Mouse (Mus musculus) CH12F3 (cell line): ENCODE results near the gene Tmem151b.

Source experiments
- in situ Hi-C: fragments of 300-500 bp; cut with MboI; formaldehyde crosslinking; loops from 2 replicates; pipeline ENCODE4 v1.14.3; 2020; ENCODE audit warnings: low sequenced_read_pairs

Tmem151b gene

DNA sequence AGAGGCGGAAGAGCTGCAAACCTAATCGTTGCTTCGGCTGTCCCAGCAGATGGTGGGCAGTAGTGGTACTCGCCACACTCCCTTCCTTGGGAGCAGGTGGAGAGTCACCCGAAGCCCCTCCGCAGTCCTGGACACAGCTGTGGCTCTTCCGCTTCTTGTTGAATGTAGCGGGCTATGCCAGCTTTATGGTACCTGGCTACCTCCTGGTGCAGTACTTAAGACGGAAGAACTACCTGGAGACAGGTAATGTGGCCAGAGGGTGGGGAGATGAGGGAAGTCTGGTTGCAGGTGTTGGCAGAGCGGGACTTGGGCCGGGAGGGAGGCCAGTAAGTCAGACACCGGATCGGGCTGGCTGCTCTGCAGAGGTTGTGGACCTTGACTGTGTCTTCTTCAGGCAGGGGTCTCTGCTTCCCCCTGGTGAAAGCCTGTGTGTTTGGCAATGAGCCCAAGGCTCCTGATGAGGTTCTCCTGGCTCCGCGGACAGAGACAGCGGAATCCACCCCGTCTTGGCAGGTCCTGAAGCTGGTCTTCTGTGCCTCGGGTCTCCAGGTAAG is 15.1 kb upstream of the Tmem151b start:
- in situ Hi-C loops = no loop called here

DNA sequence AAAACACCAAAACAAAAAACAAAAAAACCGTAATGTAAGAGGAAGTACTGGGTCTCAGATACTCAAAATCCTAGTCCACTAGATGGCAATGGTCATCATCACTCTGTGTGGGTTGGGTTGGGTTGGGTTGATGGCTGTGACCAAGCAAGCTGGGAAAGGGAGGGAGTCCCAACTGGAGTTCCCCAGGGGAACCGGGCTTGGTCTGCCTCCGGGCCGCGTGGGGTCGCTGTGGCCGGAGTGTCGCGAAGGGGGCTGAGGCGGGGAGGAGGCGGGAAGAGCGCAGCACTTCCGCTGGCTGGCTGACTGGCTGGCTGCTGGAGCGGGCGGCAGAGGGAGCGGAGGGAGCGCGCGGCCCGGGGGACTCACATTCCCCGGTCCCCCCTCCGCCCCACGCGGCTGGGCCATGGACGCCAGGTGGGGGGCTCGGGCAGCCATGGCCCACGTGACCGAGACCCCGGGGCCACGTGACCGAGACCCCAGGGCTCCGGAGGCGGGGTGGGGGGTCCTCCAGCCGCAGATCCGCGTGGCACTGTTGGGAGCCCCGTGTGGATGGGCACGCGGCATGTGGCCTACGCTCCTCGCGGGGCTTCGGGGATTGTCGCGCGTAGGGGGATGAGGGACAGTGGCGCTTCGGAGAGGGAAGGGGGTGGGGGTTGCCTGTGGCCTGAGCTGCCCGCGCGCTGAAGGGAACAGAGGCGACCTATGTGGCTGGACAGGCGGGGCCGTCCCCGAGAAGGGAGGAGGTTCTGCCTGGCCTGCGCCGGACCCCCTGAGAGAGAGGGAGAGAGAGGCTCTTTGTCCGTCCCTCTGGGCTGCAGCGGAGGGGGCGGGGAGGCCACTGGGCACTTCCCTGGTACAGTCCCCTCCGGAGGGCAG is 14.4 kb upstream of the Tmem151b start, which contains the start of gene Slc35b2:
Gene Slc35b2, plus strand, starts transcription at position 220 of the 876 bp plus-strand sequence.
- in situ Hi-C loops = no loop called here

DNA sequence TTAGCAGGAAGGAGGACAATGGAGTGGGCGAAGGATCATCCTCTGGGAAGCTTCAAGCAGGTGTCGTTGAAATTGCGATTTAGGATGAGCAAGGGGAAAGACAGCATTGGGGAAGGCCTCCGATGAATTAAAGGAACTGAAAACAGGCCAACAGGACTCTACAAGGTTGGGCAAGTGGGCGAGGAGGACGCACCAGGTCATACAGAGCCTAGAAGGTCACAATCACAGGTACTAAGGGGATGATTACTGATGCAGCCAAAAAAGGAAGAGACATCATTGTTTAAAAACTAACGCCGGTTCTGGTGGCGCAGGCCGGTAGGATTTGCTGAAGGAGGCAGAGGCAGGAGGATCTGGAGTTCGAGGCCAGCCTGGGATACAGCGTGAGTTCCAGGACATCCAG is 13.7 kb upstream of the Tmem151b start:
- in situ Hi-C loops = no loop called here

DNA sequence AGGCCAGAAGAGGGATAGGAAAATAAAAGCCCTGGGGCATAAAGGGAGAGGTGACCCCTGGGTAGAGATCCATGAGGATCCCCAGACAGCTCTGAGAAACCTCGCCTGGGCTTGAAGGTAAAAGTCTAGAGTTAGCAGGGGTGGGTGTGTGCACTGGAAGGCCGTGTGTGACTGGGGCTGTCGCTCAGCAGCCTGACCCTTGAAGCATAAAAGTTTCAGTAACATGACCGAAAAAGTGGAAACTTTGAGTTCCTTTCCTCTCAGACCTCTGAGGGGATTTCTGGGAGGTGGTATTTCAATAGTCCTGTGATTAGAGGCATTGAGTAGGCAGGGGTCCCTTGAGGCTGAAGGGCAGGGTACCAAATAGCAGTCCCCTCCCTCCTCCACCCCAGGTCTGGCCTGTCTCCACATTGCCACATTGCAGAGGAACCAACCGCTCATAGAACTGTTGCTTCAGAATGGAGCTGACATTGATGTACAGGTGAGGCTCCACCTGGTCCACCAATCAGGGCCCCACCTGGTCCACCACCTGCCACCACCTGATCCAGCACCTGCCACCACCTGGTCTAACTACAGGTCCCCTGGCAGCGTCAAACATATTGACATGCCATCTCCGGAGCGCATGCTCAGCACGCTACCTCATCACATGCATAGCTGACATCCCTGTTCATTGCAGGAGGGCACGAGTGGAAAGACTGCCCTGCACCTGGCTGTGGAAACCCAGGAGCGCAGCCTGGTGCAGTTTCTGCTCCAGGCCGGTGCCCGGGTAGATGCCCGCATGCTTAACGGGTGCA is 10.5 kb upstream of the Tmem151b start:
- in situ Hi-C loops = no loop called here

DNA sequence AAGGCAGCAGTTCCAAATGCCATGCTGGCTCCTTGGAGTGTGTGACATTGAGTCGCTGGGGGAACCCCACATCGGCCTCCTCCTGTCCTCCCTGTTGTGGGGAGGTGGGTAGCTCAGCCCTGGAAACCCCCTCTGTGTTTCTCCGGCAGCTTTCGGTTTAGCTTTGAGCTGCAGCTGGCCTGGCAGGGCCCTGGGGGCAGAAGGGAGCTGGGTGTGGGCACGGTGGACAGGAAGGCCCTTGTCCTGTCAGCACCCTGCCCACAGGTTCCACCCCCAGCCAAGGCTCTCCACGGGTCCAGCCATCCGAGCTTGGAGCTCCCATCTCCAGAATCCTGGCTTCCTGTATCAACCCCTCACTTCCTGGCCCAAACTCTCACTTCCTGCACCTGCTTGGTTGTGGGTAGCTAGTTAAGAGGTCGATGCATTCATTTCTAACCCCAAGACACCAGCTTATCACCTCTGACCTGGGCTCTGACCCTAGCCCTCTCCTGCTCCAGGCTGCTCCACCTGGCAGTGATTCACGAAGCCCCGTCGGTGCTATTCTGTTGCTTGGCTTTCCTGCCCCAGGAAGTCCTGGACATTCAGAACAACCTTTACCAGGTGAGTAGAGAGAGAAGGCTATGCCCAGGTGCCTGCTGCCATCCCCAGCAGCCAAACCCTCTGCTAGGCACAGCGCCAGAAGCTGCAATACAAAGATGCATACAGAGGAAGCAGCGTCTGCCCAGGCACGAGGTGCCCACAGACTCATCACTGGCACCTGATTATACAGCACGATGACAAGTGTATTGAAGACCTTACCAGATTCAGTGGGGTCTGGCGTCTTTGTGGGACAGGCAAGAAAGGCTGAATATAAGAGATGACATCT is 8.8 kb upstream of the Tmem151b start:
- in situ Hi-C loops = no loop called here

DNA sequence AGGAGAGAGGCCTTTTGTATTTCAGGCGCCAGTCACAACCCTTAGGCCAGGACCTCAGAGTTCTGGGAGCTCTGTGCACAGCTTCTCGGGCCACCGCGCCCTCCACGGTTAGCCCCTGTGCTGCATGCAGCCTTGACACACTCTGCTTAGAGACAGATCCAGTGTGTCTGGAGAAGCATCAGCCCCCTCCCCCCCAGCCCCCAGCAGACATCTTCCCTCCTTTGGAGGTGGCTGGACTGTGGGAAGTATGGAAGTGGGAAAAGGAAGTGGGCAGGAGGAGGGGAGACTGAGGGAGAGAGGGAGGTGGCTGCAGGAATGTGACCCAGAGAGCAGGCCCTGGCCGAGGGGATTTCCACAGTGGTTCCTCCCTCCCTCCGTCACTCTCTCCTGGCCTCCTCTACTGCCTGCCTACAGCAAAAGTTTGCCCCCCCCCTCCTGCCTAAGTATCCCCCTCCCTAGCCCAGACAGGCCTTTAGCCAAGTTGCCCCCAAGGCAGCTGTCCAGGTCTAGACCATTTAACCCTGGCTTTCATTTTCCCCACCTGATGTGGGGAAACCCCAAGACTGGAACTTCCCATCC is 7.9 kb upstream of the Tmem151b start:
- in situ Hi-C loops = no loop called here

DNA sequence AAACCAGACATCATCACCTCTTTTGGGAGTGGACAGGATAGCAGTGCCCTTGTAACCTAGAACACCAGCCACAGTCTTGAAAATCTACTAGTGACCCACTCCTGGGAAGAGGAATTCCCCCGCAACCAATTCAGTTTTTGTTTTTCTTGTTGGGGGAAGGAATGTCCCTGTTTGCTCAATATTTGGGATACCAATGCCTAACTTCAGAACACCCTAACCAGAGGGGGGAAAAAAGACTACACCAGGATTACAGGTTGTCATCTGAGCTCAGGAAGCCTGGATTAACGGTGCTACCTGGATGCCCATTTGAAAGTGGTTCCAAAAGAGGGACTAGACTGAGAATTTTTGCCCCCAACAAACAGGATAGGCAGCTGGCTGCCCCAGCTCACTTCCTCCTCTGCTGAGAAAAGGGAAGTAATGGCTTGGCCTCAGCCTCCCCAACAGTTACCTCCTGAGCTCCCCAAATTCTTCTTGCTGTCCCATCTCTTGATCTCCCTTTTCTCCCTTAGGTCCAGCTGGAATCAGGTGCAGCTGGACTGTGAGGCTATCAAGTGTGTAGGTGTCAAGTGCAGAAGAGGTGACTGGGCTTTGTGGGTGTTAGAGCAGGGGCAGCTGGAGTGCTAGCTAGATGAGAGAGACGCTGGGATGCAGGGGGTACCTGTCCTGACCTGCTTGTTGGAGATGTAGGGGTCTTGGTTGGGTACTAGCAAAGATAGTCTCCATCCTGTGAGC is 7.2 kb upstream of the Tmem151b start:
- in situ Hi-C loops = no loop called here

DNA sequence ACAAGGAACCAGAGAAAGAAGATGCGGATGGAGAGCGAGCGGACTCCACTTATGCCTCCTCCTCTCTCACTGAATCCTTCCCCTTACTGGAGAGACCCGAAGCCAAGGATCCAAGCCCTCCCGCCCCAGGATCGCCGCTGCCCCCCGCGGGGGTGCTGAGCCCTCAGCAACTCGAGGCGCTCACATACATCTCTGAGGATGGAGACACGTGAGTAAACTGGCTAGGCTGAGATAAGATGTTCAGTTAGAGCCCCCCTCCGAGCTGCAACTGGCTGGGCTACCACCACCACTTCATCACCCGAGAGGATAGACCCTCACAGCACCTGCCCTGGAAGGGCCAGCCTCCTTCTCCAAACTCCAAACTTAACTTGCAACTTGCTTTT is 6.6 kb upstream of the Tmem151b start:
- in situ Hi-C loops = no loop called here

DNA sequence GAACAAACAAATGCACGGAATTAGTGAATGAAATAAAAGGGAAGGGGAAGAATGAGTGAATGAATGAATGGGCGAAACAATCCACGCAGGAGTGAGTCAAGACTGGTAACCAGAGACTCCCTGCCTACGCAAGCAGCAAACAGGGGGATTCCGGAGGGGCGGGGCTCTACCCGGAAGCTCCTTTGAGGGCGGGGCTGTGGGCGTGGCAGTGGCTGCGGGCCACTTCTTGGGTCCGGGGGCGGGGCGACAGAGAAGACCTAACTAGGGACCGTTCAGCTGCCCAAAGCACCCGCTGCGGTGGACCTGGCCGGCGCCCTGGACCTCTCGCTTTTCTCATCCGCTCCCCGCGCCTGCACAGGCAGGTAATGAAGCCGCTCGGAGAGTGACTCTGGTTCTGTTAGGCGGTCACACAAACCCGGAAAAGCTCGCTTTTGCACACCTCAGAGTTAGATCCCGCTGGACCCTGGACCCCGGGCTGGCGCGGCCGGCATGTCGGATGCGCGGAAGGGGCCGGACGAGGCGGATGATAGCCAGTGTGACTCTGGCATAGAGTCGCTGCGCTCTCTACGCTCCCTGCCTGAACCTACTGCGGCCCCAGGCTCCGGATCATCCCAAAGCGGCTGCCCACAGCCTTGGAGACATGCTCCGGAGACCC is 6.1 kb upstream of the Tmem151b start, which contains the start of gene Nfkbie:
Gene Nfkbie, plus strand, starts transcription at position 252 of the 655 bp plus-strand sequence.
- in situ Hi-C loops = no loop called here

DNA sequence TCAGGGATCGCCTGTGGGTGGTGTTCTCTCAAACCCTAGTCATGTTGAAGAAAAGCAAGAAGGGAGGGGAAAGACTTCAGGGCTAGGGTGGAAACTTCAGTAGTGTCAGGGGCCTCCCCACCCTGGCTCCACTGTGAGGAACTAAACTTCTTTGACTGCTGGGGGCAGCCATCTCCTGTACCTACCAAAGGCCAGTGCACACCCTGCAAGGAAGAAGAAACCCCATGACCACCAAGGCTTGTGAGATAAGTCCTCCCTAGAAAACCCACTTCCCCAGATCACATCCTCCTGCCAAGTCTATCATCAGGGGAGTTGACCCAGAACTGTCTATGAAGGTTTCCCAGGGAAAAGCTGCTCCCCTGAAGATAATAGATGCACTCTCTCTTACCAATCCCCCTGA is 4.9 kb upstream of the Tmem151b start:
- in situ Hi-C loops = loop anchor here (5.0 kb wide), 1 partner anchor 37 kb away; no protein-coding TSS in a partner anchor

DNA sequence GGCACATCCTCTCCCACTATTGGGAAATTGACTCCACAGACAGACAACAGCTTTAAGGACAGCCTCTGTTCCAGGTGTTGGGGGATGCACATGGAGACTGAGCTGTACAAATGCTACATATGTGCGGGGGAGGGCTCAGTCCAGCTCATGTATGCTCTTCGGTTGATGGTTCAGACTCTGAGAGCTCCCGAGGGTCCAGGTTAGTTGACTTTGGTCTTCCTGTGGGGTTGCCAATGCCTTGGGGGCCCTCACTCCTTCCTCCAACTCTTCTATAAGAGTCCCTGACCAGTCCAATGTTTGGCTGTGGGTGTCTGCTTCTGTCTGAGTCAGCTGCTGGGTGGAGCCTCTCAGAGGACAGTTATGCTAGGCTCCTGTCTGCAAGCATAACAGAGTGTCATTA is 3.6 kb upstream of the Tmem151b start:
- in situ Hi-C loops = loop anchor here (5.0 kb wide), 1 partner anchor 36 kb away; no protein-coding TSS in a partner anchor

DNA sequence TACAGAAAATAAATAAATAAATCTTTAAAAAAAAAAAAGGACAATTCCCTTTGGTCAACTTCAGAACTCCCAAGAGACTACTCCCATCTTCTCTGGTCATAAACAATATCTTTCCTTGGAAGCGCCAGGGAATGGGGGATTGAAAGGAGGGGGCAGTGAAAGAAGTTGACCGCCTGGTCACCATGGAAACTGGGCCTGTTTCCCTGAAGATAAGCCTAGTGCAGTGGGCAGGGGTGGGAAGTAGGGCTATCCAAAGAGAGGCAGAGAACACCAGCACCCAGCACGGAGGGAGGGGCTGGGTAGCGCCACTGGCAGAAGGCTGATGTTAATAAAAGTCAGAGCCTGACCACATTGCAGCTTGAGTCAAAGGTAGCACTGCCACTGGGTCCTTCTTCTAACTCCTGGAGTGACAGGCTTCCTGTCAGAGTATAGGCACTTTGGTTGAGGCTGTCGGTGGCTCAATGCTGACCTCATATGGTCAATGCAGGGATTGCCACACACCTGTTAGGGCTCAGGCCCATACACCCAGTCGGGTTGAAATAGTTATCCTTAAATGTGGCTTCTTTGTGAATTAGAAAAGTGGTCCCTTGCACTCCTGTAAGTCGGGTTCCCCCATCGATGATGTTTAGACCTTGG is 2.5 kb upstream of the Tmem151b start:
- in situ Hi-C loops = loop anchor here (5.0 kb wide), 1 partner anchor 35 kb away; no protein-coding TSS in a partner anchor

DNA sequence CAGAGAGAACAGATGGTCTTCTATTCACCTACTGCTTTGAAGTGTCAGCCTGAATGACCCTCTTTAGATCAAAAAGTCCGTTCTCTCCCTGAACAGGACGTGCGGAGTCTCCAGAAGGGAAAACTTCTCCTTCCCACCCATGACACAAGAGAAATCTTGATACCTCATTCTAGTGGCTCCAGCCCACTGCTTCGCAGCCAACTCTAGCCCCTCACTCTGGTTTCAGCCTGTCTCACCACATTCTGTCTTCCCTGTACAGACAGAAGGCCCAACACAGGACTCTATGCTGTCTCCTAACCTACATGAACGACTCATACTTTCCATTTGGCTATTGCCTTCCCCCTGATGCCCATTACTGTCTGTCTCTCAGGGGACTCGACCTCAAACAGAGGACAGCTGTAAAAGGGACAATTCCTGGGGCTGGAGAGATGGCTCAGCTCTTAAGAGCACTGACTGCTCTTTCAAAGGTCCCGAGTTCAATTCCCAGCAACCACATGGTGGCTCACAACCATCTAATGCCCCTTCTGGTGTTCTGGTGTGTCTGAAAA is 1.8 kb upstream of the Tmem151b start:
- in situ Hi-C loops = loop anchor here (5.0 kb wide), 1 partner anchor 34 kb away; no protein-coding TSS in a partner anchor

DNA sequence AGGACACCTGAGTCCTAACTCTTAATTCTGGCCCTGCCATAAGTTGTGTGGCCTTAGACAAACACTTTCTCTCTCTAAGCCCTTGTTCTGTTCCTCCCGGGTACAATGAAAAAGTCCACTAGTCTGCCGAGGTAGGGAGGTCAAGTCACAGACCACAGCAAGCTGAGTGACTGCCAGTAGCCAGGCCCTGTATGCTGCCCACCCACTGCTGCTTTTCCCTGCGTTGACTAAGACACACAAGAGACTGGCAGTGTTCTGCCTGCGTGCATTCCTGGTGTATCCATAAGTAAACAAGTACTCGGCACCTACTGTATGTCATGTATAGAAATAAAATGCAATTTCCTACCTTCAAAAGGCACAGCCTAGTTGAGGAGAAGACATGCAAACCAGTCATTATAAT is 776 bp upstream of the Tmem151b start:
- in situ Hi-C loops = loop anchor here (5.0 kb wide), 1 partner anchor 33 kb away; no protein-coding TSS in a partner anchor

DNA sequence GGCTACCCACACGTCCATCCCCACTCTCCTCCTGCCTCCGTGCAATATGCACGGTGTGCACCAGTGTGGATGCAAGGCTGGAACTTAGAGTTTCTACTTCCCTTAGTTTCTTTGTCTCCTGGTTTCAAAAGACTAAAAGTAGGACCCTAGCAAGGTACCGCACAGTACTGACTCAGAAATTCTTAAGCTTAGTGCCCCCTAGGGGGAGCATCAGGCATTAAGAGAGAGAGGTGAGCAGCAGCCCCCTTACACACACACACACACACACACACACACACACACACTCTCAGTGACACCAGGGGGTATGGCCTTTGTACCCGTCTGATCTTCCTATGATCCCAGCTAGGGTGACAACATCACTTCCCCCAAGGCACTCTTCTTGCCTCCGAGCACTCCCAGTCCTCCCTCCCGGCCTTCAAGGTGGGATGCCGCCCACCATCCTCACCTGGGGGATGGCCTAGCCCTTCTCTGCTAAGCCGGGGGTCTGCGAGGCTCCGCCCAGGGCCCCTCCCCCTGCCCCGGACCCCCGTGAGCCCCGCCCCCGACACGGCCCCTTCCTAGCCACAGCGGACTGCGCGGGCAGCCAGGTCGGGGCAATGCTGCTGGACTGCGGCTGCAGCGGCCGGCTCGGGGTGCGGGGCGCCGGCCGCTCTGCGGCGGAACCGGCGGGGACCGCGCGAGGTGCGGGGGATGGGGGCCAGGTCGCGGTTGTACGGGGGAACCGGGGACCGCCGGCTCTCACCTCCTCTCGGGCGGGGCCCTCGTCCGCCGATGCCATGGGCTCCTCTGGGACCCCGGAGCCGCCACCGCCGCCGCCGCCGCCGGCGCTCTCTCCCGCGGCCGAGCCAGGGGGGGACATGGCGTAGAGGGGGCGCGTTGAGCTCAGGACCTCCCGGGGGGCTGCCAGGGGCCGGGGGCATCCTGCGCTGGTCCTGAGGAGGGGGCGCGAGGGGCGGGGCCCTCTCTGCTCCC is 650 bp downstream of the Tmem151b start:
- in situ Hi-C loops = no loop called here

DNA sequence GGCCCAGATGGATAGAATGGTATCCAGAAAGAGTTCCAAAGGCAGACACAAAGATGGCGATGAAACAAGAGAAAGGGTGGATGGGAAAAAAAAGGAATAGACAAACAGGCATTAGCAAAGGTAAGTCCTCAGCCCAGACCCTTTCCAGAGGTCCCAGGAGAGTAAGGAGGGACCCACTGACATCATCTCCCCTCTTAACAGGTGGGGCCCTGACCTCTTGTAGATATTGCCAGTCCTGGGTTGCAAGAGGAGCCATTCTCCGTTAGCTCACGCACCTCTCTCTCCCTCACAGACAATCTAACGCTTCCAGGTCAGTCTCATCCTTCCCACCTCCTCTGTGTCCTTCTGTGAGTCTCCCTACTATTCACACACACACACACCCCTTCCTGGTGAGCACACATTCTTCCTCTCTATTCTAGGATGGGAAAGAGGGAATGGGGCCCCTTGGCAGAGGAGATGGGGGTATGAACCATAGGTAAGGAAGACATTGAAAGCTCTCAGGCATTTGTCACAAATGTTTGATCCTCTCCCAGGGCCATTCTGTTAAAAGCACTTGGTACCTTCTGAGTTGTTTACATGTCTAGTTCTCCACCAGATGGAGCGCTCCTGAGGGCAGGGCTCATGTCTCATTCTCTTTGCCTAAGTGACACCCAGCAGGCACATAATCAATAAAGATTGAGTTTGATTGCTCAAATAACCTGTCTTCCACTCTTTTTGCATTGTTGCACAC is 1.9 kb downstream of the Tmem151b start:
- in situ Hi-C loops = no loop called here
